Mouse (Mus musculus) embryo, embryonic 10 days (tissue): ENCODE measurements around the gene Galnt7.

ENCODE experiments used
- DNase-seq: peaks from one replicate; pipeline ENCODE4 v3.0.0-alpha.2; 2015; ENCODE audit warnings: low spot score

Gene Galnt7

GRCm38 (mm10) chr8:57652456-57653055 lies at the start of gene Galnt7:
Galnt7 (minus strand) TSS chr8:57653032.
- peak; percentile 80 for DNase-seq

- DNase-seq, result no peak
Measured at GRCm38 (mm10) chr8:57688633-57689032, 35.8 kb upstream of the Galnt7 start.

GRCm38 (mm10) chr8:57685803-57686202 lies 33.0 kb upstream of the Galnt7 start:
- no peak for DNase-seq

GRCm38 (mm10) chr8:57680044-57680443 lies 27.2 kb upstream of the Galnt7 start:
- no peak for DNase-seq

- DNase-seq, result no peak
Measured at GRCm38 (mm10) chr8:57664121-57664520, 11.3 kb upstream of the Galnt7 start.

- DNase-seq, result no peak
Measured at GRCm38 (mm10) chr8:57660019-57660418, 7.2 kb upstream of the Galnt7 start.

GRCm38 (mm10) chr8:57656446-57656845 lies 3.6 kb upstream of the Galnt7 start:
- DNase-seq, result peak; percentile 32

- no peak for DNase-seq
Measured at GRCm38 (mm10) chr8:57654146-57654545, 1.3 kb upstream of the Galnt7 start.

- DNase-seq, result no peak
Measured at GRCm38 (mm10) chr8:57653768-57654125, 915 bp upstream of the Galnt7 start.

GRCm38 (mm10) chr8:57653056-57653767 lies 380 bp upstream of the Galnt7 start:
- peak; percentile 66 for DNase-seq

GRCm38 (mm10) chr8:57651689-57652455 lies 960 bp downstream of the Galnt7 start:
- DNase-seq, result peak; percentile 76

- peak; percentile 54 for DNase-seq
Measured at GRCm38 (mm10) chr8:57651357-57651688, 1.5 kb downstream of the Galnt7 start.

GRCm38 (mm10) chr8:57650216-57650615 lies 2.6 kb downstream of the Galnt7 start:
- no peak for DNase-seq

- DNase-seq, result no peak
Measured at GRCm38 (mm10) chr8:57647566-57647965, 5.3 kb downstream of the Galnt7 start.

- DNase-seq, result no peak
Measured at GRCm38 (mm10) chr8:57644281-57644680, 8.6 kb downstream of the Galnt7 start.

GRCm38 (mm10) chr8:57642722-57643121 lies 10.1 kb downstream of the Galnt7 start:
- DNase-seq, result no peak

GRCm38 (mm10) chr8:57638925-57639324 lies 13.9 kb downstream of the Galnt7 start:
- no peak for DNase-seq

GRCm38 (mm10) chr8:57637599-57638280 lies 15.1 kb downstream of the Galnt7 start:
- no peak for DNase-seq

GRCm38 (mm10) chr8:57636698-57637097 lies 16.1 kb downstream of the Galnt7 start:
- no peak for DNase-seq

- DNase-seq, result no peak
Measured at GRCm38 (mm10) chr8:57636281-57636680, 16.6 kb downstream of the Galnt7 start.

- no peak for DNase-seq
Measured at GRCm38 (mm10) chr8:57631780-57632179, 21.1 kb downstream of the Galnt7 start.

GRCm38 (mm10) chr8:57630148-57630547 lies 22.7 kb downstream of the Galnt7 start:
- no peak for DNase-seq
